Mouse (Mus musculus) embryonic facial prominence, embryonic 12.5 days (tissue): ENCODE data around the gene Rab3il1. TPM values are rescaled to one million over a fixed set of nuclear protein-coding genes. Genes with fewer than 3 reads are reported as not detected.
"Not testable (repeated sequence)": the region's sequence is repeated elsewhere in the genome, so short reads cannot be mapped to it uniquely, and the experiment has no call there.

Experiments used
- ATAC-seq: fragments of 200-750 bp; cut with Nextera tagmentation; 2 replicates; pipeline ENCODE4 v1.8.0; 2017; ENCODE audit not compliant: insufficient number of reproducible peaks, insufficient read depth, low FRiP score, low TSS enrichment
- H3K27ac ChIP-seq: fragments of 300-500 bp; sonication (generic); 2 replicates; pipeline ENCODE4 v1.5.1; 2016; ENCODE audit warnings: mild to moderate bottlenecking
- H3K27me3 ChIP-seq: fragments of 300-500 bp; sonication (generic); 2 replicates; pipeline ENCODE4 v1.6.1; 2016; ENCODE audit warnings: mild to moderate bottlenecking, moderate library complexity
- H3K36me3 ChIP-seq: fragments of 300-500 bp; sonication (generic); 2 replicates; pipeline ENCODE4 v1.6.1; 2016; ENCODE audit warnings: mild to moderate bottlenecking
- H3K4me1 ChIP-seq: fragments of 300-500 bp; sonication (generic); 2 replicates; pipeline ENCODE4 v1.6.1; 2016
- H3K4me2 ChIP-seq: fragments of 300-500 bp; sonication (generic); replicated peaks from 2 replicates; pipeline ENCODE4 v1.6.1; 2016; ENCODE audit warnings: mild to moderate bottlenecking, moderate library complexity
- H3K4me3 ChIP-seq: fragments of 300-500 bp; sonication (generic); 2 replicates; pipeline ENCODE4 v1.5.1; 2016; ENCODE audit warnings: mild to moderate bottlenecking
- H3K9ac ChIP-seq: fragments of 300-500 bp; sonication (generic); 2 replicates; pipeline ENCODE4 v1.6.1; 2016; ENCODE audit warnings: mild to moderate bottlenecking, moderate library complexity
- H3K9me3 ChIP-seq: fragments of 300-500 bp; sonication (generic); 2 replicates; pipeline ENCODE4 v1.6.1; 2016; ENCODE audit warnings: mild to moderate bottlenecking, moderate library complexity
- WGBS: fragments of 180-500 bp; shearing (Covaris S2); methylation state at CpG from one replicate; pipeline ENCODE4 v1.1.7; 2016; 5-methylcytosine and 5-hydroxymethylcytosine counted together
- polyA plus RNA-seq: library from polyadenylated mRNA; unstranded; fragments of >200 nt; fragmentation: Nextera tagmentation; extraction: Ambion mirVana; gene quantifications from 2 replicates; pipeline ENCODE4 v1.2.1, GENCODE M21; 2016

Gene Rab3il1
- polyA plus RNA-seq, 1 experiment from 2014 or later, result 48.0 TPM

GRCm38 (mm10) chr19:9966096-9966867 is 35.2 kb upstream of the Rab3il1 start:
- no peak overlapping the region for H3K27ac ChIP-seq
- no peaks in the 10 kb centered on the region for H3K27me3 ChIP-seq
- no peaks in the 10 kb centered on the region for H3K9me3 ChIP-seq
- H3K4me3 ChIP-seq, result no peak overlapping the region
- 51% methylated on average over 2 of the region's 2 CpGs for WGBS
- H3K36me3 ChIP-seq, result no peaks in the 10 kb centered on the region
- H3K4me2 ChIP-seq, result no peak overlapping the region
- ATAC-seq, result no peak
- no peaks in the 10 kb centered on the region for H3K4me1 ChIP-seq
- no peak overlapping the region for H3K9ac ChIP-seq

GRCm38 (mm10) chr19:9968081-9968787 is 33.2 kb upstream of the Rab3il1 start:
- Histone ChIP-seq H3K9me3 (no peaks in the 10 kb centered on the region), H3K36me3 (no peaks in the 10 kb centered on the region), H3K27me3 (no peaks in the 10 kb centered on the region), H3K27ac (no peak overlapping the region), H3K4me2 (no peak overlapping the region), H3K4me3 (no peak overlapping the region), H3K9ac (no peak overlapping the region), H3K4me1 (no peaks in the 10 kb centered on the region)
- ATAC-seq, result no peak
- 89% methylated on average over 10 of the region's 10 CpGs for WGBS

DNA sequence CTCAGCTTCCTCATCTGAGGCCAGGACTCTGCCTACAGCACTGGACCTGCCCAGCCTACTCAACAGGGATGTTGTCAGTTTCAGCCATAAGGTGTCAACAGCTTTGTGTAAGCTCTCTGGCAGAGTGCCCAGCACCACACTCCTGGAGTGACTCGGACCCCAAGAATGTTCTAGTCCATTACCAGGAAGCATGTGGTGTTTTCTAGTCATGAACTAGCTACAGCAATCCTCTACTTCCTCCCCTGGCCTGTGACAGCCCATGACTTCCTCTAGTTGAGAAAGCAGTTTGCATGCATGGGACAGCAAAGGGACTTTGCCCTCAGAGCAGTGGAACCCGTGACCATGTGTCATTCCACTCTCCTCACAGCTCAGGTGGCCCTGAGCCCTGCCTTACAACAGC is 26.6 kb upstream of the Rab3il1 start:
- H3K4me1 ChIP-seq, H3K4me3 ChIP-seq, H3K9ac ChIP-seq, H3K9me3 ChIP-seq, H3K27me3 ChIP-seq, H3K27ac ChIP-seq, H3K36me3 ChIP-seq, ATAC-seq, H3K4me2 ChIP-seq: not testable (repeated sequence)
- 59% methylated on average over 2 of the region's 2 CpGs for WGBS

- ATAC-seq, result no peak
- Histone ChIP-seq H3K9ac (no peak overlapping the region), H3K4me1 (0 out of 2 replicates have a peak, but pooled peaks cover 7% of the 10 kb centered on the region), H3K27ac (no peak overlapping the region), H3K27me3 (no peaks in the 10 kb centered on the region), H3K4me3 (no peak overlapping the region), H3K36me3 (no peaks in the 10 kb centered on the region), H3K9me3 (no peaks in the 10 kb centered on the region), H3K4me2 (no peak overlapping the region)
- 77% methylated on average over 10 of the region's 10 CpGs for WGBS
Measured at GRCm38 (mm10) chr19:9977085-9977484, 24.4 kb upstream of the Rab3il1 start.

DNA sequence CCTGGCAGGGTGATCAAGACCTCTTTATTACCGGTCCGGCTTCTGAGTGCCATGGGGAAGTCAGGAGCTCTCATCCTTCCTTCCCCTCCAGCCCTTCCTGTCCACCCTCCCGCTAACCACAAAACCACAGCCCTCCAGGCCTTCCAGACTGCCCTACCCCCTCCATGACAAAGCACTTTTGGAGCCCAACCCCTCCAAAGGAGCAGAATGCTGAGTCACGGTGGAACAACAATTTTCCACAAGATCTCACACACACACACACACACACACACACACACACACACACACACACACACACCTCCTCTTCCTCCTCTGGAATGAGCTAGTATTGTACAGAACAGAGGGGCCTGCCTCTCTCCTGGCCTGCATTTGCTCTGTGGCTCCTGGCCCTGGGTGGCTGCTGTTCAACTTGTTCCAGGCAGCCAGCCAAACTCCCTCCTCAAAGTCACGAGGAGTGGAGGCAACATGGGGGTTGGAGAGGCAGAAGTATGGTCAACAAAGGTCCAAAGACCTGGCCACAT is 23.0 kb upstream of the Rab3il1 start:
- no peak for ATAC-seq
- H3K4me3 ChIP-seq, result no peak overlapping the region
- H3K36me3 ChIP-seq, result no peaks in the 10 kb centered on the region
- no peaks in the 10 kb centered on the region for H3K27me3 ChIP-seq
- H3K9me3 ChIP-seq, result no peaks in the 10 kb centered on the region
- no peak overlapping the region for H3K9ac ChIP-seq
- H3K4me1 ChIP-seq, result peaks cover 11% of the 10 kb centered on the region
- H3K27ac ChIP-seq, result no peak overlapping the region
- H3K4me2 ChIP-seq, result no peak overlapping the region
- 52% methylated on average over 5 of the region's 5 CpGs for WGBS

- no peak for ATAC-seq
- H3K27me3 ChIP-seq, result no peaks in the 10 kb centered on the region
- no peak overlapping the region for H3K4me3 ChIP-seq
- no peak overlapping the region for H3K4me2 ChIP-seq
- H3K9me3 ChIP-seq, result no peaks in the 10 kb centered on the region
- H3K36me3 ChIP-seq, result peaks cover 3% of the 10 kb centered on the region
- WGBS, result 90% methylated on average over 2 of the region's 2 CpGs
- peaks cover 18% of the 10 kb centered on the region for H3K4me1 ChIP-seq
- no peak overlapping the region for H3K9ac ChIP-seq
- no peak overlapping the region for H3K27ac ChIP-seq
Measured at GRCm38 (mm10) chr19:9979156-9979555, 22.3 kb upstream of the Rab3il1 start.

- no peak for ATAC-seq
Measured at GRCm38 (mm10) chr19:9980258-9980657, 21.2 kb upstream of the Rab3il1 start, which contains the start of gene Fth1. TSS of gene Fth1 (plus strand) at chr19:9980598.

DNA sequence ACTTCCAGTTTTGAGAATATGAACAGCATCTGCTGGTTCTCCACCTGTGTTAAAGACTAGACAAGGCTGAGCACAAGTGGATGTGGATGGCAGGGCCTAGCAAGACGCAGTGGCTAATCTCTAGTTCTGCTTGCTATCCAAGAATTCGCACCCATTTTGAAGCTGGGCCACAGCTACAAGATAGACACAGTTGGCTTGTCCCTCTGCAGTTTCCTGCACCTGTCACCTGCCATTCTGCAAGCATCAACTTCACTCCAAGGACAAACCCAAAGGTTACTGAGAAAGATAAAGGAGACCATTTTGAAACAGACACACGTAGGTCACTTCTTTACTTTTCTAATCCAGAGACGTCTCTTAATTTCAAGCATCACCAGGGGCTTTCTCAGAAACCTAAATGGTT is 19.8 kb upstream of the Rab3il1 start:
- Histone ChIP-seq H3K27ac (peak overlapping the region; percentile 93; the same call in 1 of the 2 replicates), H3K4me3 (peak overlapping the region; percentile 90), H3K4me2 (peak overlapping the region; percentile 92), H3K9ac (peak overlapping the region; percentile 46; the same call in 1 of the 2 replicates), H3K36me3 (peaks cover 23% of the 10 kb centered on the region), H3K4me1 (peaks cover 20% of the 10 kb centered on the region), H3K27me3 (no peaks in the 10 kb centered on the region), H3K9me3 (no peaks in the 10 kb centered on the region)
- ATAC-seq, result no peak
- WGBS, result 61% methylated on average over 4 of the region's 4 CpGs

More at GRCm38 (mm10) chr19:9980258-9980657, 21.2 kb upstream of the Rab3il1 start, which contains the start of gene Fth1:
- H3K36me3 ChIP-seq, result peaks cover 14% of the 10 kb centered on the region
- H3K9ac ChIP-seq, result no peak within 1 kb of the TSS
- H3K9me3 ChIP-seq, result no peaks in the 10 kb centered on the region
- peaks cover 20% of the 10 kb centered on the region for H3K4me1 ChIP-seq
- H3K27me3 ChIP-seq, result no peaks in the 10 kb centered on the region
- peak within 1 kb of the TSS; percentile 92; the same call in 1 of the 2 replicates for H3K4me2 ChIP-seq
- 0 out of 2 replicates have a peak within 1 kb of the TSS, but pooled peaks have one; percentile 93 for H3K27ac ChIP-seq
- no peak within 1 kb of the TSS for H3K4me3 ChIP-seq
- 88% methylated on average over 4 of the region's 4 CpGs for WGBS

- Histone ChIP-seq H3K27me3 (no peaks in the 10 kb centered on the region), H3K4me1 (peaks cover 25% of the 10 kb centered on the region), H3K9ac (peak overlapping the region; percentile 80), H3K4me3 (peak overlapping the region; percentile 90), H3K4me2 (peak overlapping the region; percentile 92), H3K36me3 (peaks cover 23% of the 10 kb centered on the region), H3K9me3 (no peaks in the 10 kb centered on the region), H3K27ac (peak overlapping the region; percentile 93)
- WGBS, result under 1% methylated on average over 59 of the region's 59 CpGs
- ATAC-seq, result peak; percentile 96
Measured at GRCm38 (mm10) chr19:9982151-9982851, 19.2 kb upstream of the Rab3il1 start.

DNA sequence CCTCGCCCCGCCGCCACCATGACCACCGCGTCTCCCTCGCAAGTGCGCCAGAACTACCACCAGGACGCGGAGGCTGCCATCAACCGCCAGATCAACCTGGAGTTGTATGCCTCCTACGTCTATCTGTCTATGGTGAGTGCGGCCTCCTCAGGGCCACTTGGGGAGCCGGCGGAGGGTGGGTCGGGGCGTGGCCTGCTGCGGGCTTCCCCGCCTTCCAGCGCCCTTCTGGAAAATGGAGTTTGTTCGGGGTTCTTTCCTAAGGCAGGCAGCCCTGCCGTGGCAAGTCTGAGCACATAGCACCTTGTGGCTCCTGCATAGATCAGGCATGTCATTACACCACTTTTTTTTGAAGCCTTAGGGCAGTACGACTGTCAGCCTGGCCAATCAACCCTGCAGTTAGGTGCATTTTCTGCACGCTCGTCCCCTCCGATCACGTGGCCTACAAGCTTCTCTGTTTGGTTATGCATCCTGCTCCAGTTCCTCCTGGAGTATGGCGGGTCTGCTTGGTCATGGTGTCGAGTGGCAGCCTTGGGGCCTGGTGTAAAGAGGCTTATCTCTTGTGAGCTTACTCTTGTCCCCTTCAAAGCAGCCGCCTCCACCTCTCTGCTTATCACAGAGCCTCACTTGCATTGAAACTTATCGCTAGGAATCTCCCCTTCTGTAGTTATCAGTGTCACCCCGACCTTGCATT is 18.5 kb upstream of the Rab3il1 start:
- Histone ChIP-seq H3K9ac (peak overlapping the region; percentile 80), H3K4me2 (peak overlapping the region; percentile 92), H3K27me3 (no peaks in the 10 kb centered on the region), H3K4me1 (peaks cover 30% of the 10 kb centered on the region), H3K27ac (peak overlapping the region; percentile 93), H3K36me3 (peaks cover 23% of the 10 kb centered on the region), H3K9me3 (no peaks in the 10 kb centered on the region), H3K4me3 (peak overlapping the region; percentile 90)
- under 1% methylated on average over 31 of the region's 31 CpGs for WGBS
- peak; percentile 78 for ATAC-seq
